Mouse (Mus musculus): Measurements from ENCODE around the gene Rnf144b.

- no peak for TF ChIP-seq REST (IDR thresholded peaks at IDR 0.05; ENCODE audit: insufficient read depth, insufficient read length)
- no peak for TF ChIP-seq CEBPB (IDR thresholded peaks at IDR 0.05; ENCODE audit: insufficient read depth, poor library complexity, severe bottlenecking)
- no peak for TF ChIP-seq MYOD1 (IDR thresholded peaks at IDR 0.05; ENCODE audit: control insufficient read depth in 1 of 3, insufficient read length in 2 of 3, low read depth in 2 of 3)
- TF ChIP-seq MAX (IDR thresholded peaks at IDR 0.05; ENCODE audit: low read depth): no peak
- TF ChIP-seq POLR2A (IDR thresholded peaks at IDR 0.05; ENCODE audit: insufficient read length, low read depth): no peak
- TF ChIP-seq E2F4 (IDR thresholded peaks at IDR 0.05; ENCODE audit: insufficient read depth): no peak
- TF ChIP-seq TCF12 (IDR thresholded peaks at IDR 0.05; ENCODE audit: insufficient read depth, poor library complexity, severe bottlenecking): no peak
- TF ChIP-seq SRF (IDR thresholded peaks at IDR 0.05; ENCODE audit: control insufficient read depth, insufficient read length, low read depth): no peak
Observed at GRCm38 (mm10) chr13:47111185-47111584, 11.3 kb upstream of the Rnf144b start.
